Mouse (Mus musculus) neural tube, embryonic 13.5 days (tissue): ENCODE data around the gene Cygb. TPM values are rescaled to one million over a fixed set of nuclear protein-coding genes. Genes with fewer than 3 reads are reported as not detected.
A peak's percentile ranks its signal among the peaks of the same experiment; 100 is the strongest.

Experiments used
- ATAC-seq: fragments of 200-750 bp; cut with Nextera tagmentation; 2 replicates; pipeline ENCODE4 v1.8.0; 2017; ENCODE audit warnings: low read depth, mild to moderate bottlenecking, moderate TSS enrichment, moderate library complexity
- H3K27ac ChIP-seq: fragments of 300-500 bp; sonication (generic); replicated peaks from 2 replicates; pipeline ENCODE4 v1.5.1; 2015; ENCODE audit warnings: moderate library complexity, mild to moderate bottlenecking, inconsistent platforms
- H3K27me3 ChIP-seq: fragments of 300-500 bp; sonication (generic); 2 replicates; pipeline ENCODE4 v1.6.1; 2015; ENCODE audit warnings: mild to moderate bottlenecking, inconsistent platforms
- H3K36me3 ChIP-seq: fragments of 300-500 bp; sonication (generic); 2 replicates; pipeline ENCODE4 v1.6.1; 2015; ENCODE audit warnings: mild to moderate bottlenecking, inconsistent platforms
- H3K4me1 ChIP-seq: fragments of 300-500 bp; sonication (generic); replicated peaks from 2 replicates; pipeline ENCODE4 v1.6.1; 2015; ENCODE audit warnings: inconsistent platforms
- H3K4me2 ChIP-seq: fragments of 300-500 bp; sonication (generic); 2 replicates; pipeline ENCODE4 v1.6.1; 2015; ENCODE audit warnings: inconsistent platforms, mild to moderate bottlenecking, moderate library complexity
- H3K4me3 ChIP-seq: fragments of 300-500 bp; sonication (generic); 2 replicates; pipeline ENCODE4 v1.5.1; 2015; ENCODE audit warnings: mild to moderate bottlenecking, inconsistent platforms
- H3K9ac ChIP-seq: fragments of 300-500 bp; sonication (generic); 2 replicates; pipeline ENCODE4 v1.6.1; 2015; ENCODE audit warnings: moderate library complexity, mild to moderate bottlenecking, inconsistent platforms
- H3K9me3 ChIP-seq: fragments of 300-500 bp; sonication (generic); 2 replicates; pipeline ENCODE4 v1.6.1; 2016; ENCODE audit warnings: inconsistent platforms
- WGBS: fragments of 180-500 bp; shearing (Covaris S2); methylation state at CpG from one replicate; pipeline ENCODE4 v1.1.7; 2015; 5-methylcytosine and 5-hydroxymethylcytosine counted together
- polyA plus RNA-seq: library from polyadenylated mRNA; unstranded; fragments of >200 nt; fragmentation: Nextera tagmentation; extraction: Ambion mirVana; gene quantifications from 2 replicates; pipeline ENCODE4 v1.2.1, GENCODE M21; 2015

The Cygb gene
- polyA plus RNA-seq, 1 experiment from 2014 or later: 17.2 TPM

DNA sequence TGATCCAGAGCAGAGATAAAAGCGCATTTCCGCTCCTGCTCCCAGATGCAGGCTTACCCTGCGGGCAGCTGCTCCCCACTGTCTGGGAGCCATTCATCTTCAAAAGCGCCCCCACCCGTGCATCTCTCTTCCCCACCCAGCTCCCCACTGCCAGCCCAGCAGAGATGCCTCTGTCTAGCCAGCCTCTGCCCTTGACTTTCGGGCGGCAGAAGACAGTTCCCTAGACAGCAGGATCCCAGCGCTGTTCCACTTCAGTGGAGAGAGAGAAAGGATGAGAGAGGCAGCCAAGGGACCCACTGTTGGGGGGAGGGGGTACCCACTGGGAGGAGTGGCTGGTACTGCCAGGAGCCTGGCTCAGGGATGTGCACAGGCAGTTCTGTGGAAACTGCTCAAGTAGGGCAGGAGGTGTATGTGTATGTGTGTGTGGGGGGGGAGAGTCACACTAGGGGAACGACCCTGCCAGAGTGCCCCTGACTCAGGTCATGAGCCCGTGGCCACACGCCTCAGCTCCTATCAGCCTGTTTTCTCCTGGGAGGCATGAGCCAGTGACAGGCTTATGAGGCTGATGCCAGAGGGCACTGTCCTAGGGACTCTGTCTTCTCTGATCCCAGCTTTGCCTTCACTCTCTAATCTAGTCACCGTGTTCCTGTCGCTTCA is 7.3 kb upstream of the Cygb start:
- no peaks in the 10 kb centered on the region for H3K9me3 ChIP-seq
- peak overlapping the region; percentile 61 for H3K9ac ChIP-seq
- peak; percentile 76 for ATAC-seq
- 12% methylated on average over 13 of the region's 13 CpGs for WGBS
- H3K27ac ChIP-seq: peak overlapping the region; percentile 96
- H3K4me3 ChIP-seq: no peak overlapping the region
- H3K4me1 ChIP-seq: peaks cover 79% of the 10 kb centered on the region
- peak overlapping the region; percentile 27 for H3K4me2 ChIP-seq
- H3K27me3 ChIP-seq: no peaks in the 10 kb centered on the region; the same call in 1 of the 2 replicates
- H3K36me3 ChIP-seq: no peaks in the 10 kb centered on the region

DNA sequence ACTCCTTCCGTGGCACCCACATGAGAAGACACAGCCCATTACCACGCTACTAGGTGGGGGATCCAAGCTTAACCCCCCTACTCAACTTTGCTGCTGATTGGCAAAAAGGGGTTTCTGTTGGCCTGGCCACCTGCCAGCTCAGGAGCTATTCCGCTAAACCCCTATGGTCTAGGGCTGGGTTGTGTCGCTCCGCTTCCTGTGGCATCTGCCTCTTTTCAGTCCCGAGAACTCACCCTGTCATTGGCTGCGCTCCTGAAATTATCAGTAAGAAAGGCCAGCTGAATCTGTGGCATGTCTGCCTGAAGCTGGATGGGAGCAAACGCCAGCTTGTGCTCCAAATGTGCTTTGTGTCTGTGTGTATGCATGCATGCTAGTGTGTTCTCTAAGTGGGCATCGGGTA is 6.1 kb upstream of the Cygb start:
- Histone ChIP-seq H3K4me2 (no peak overlapping the region; the same call in 1 of the 2 replicates), H3K27me3 (peaks cover 3% of the 10 kb centered on the region), H3K9me3 (no peaks in the 10 kb centered on the region), H3K9ac (peak overlapping the region; percentile 61; the same call in 1 of the 2 replicates), H3K27ac (peak overlapping the region; percentile 96), H3K4me3 (no peak overlapping the region), H3K36me3 (no peaks in the 10 kb centered on the region), H3K4me1 (peaks cover 83% of the 10 kb centered on the region)
- ATAC-seq: no peak
- WGBS: 47% methylated on average over 9 of the region's 9 CpGs

DNA sequence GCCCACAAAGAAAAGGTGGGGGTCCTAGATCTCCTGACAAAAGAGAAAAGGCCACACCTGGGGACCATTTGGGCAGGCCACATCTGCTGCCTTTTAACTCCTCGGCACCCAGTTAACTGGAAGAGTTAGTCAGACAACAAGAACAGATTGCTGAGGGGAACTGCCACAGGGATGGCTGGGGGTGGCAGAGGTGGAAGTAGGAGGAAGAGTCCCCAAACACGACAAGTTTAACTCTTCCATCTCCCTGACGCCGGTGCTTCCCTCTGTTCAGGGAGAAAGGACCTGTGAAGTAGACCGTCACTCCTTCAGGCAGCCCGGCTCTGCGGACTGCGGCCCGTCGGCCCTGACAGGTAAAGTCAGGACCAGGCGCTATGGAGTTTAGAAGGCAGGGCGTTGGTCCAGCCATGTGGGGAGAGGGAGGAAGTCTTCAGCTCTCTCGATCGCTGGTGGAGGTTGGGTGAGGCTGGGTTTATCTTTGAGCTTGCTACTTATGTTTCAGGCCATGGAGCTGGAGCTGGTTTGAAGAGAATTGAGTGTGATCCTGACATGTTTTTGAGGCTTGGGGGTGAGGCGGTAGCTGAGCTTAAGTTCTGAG is 5.0 kb upstream of the Cygb start:
- H3K4me3 ChIP-seq: no peak overlapping the region
- H3K4me2 ChIP-seq: no peak overlapping the region
- H3K27me3 ChIP-seq: peaks cover 13% of the 10 kb centered on the region
- H3K4me1 ChIP-seq: peaks cover 83% of the 10 kb centered on the region
- no peaks in the 10 kb centered on the region for H3K9me3 ChIP-seq
- no peaks in the 10 kb centered on the region for H3K36me3 ChIP-seq
- H3K27ac ChIP-seq: peak overlapping the region; percentile 96
- ATAC-seq: no peak
- H3K9ac ChIP-seq: no peak overlapping the region
- 80% methylated on average over 15 of the region's 15 CpGs for whole genome bisulfite sequencing

DNA sequence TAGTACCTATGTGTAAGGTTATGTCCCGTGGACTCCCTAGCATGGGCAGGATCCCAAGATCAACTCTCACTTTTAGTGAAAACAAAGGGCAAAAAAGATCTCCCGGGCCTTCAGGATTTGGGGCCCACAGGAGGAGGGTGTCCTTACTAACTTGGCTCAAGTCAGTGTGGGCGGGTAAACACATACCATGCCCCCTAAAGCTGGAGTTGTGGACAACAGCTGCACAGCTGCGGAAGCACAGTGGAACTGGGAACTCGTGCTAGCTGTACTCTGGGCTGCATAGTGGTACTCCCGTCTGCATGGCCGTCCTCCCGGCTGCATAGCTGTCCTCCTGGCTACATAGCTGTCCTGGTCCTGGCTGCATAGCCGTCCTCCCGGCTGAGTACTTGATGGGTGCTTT is 4.1 kb upstream of the Cygb start:
- Histone ChIP-seq H3K36me3 (no peaks in the 10 kb centered on the region), H3K27ac (peak overlapping the region; percentile 93), H3K27me3 (peaks cover 15% of the 10 kb centered on the region), H3K4me2 (peak overlapping the region; percentile 59; the same call in 1 of the 2 replicates), H3K4me3 (no peak overlapping the region), H3K4me1 (peaks cover 82% of the 10 kb centered on the region), H3K9me3 (no peaks in the 10 kb centered on the region), H3K9ac (no peak overlapping the region)
- ATAC-seq: no peak
- 63% methylated on average over 10 of the region's 10 CpGs for WGBS

DNA sequence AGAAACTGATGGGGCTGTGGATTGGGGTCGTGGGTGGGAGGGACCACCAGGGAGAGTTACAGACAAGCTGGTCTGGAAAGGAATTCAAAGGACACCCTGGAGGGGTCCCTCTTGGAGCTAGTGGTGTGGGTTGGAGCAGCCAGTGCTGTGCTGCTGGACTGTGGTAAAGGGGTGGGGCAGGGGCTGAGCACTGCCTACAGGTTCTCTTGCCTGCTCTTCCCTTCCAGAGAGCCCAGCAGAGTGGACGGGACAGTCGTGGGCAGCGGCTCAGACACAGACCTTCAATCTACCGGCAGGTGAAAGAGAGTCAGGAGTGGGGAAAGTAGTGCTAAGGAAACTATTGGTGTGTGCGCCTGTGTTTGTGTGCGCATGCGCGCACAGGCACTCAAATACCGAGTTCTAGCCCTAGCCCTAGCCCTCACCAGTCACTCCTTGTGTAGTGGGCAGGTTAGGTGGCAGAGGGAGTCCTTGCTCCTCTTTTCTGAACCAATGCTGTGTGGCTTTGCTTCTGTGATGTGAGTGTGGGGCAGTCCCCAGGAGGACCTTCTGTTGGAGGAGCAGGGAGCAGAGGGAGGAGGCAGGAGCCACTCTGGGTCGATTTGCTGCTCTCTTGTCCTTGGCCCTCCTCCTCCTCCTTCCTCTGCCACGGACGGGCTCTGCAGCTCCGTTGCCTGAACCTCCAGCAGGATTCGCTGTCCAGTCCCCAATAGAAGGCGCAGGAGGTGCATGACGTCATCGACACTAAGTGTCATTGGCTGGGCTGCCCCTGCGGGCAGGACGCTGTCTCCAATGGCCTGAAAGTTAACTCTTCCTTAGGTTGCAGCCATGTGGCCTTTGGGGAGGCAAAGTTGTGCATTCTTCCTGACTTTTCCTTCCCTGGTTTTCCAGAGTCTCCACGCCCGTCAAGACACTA is 3.5 kb upstream of the Cygb start:
- peak overlapping the region; percentile 64 for H3K9ac ChIP-seq
- no peaks in the 10 kb centered on the region for H3K36me3 ChIP-seq
- peaks cover 20% of the 10 kb centered on the region for H3K27me3 ChIP-seq
- peak overlapping the region; percentile 59 for H3K4me2 ChIP-seq
- peak overlapping the region; percentile 93 for H3K27ac ChIP-seq
- 12% methylated on average over 22 of the region's 22 CpGs for WGBS
- peaks cover 82% of the 10 kb centered on the region for H3K4me1 ChIP-seq
- peak; percentile 68 for ATAC-seq
- peak overlapping the region; percentile 35 for H3K4me3 ChIP-seq
- no peaks in the 10 kb centered on the region for H3K9me3 ChIP-seq

DNA sequence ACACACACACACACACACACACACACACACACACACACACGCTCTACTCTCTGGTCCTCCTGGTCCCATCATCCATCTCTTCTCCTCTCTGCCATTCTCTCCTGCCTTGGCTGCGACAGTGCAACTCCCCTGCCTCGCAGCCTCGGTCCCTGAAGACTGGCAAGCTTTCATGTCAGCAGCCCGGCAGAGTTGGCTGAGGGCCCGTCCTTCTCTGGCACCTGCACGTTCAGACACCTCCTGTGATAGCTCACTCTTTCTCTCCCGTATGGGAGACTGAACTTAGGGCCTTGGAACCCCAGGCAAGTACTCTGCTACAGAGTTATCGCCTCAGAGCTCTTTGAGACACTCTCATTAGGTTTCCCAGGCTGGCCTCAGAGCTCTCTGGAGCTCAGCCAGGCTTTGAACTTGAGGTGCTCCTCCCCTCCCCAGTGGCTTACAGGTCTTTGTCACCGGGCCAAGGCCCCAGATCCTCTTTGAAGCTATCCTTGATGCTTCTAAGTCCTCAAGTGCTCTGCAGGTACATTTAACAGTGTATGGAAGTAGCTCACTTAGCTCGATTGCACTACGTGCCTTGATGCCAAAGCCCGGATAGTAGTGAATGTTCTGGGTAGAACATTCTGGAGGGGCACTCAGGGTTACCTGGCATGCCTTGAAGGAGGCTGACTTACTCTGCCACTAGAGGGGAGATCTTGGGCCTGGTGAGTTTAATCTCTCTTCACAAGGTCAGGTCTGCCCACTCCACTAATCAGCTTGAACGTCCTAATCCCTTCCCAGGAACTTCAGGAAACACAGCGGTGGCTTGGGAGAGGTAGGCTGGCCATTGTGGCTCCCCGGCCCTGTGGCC is 2.5 kb upstream of the Cygb start:
- Histone ChIP-seq H3K4me2 (no peak overlapping the region; the same call in 1 of the 2 replicates), H3K36me3 (no peaks in the 10 kb centered on the region), H3K4me1 (peaks cover 82% of the 10 kb centered on the region), H3K9ac (peak overlapping the region; percentile 64; the same call in 1 of the 2 replicates), H3K4me3 (no peak overlapping the region), H3K9me3 (no peaks in the 10 kb centered on the region), H3K27ac (peak overlapping the region; percentile 93; the same call in 1 of the 2 replicates), H3K27me3 (peaks cover 30% of the 10 kb centered on the region)
- 71% methylated on average over 16 of the region's 16 CpGs for WGBS
- no peak for ATAC-seq

DNA sequence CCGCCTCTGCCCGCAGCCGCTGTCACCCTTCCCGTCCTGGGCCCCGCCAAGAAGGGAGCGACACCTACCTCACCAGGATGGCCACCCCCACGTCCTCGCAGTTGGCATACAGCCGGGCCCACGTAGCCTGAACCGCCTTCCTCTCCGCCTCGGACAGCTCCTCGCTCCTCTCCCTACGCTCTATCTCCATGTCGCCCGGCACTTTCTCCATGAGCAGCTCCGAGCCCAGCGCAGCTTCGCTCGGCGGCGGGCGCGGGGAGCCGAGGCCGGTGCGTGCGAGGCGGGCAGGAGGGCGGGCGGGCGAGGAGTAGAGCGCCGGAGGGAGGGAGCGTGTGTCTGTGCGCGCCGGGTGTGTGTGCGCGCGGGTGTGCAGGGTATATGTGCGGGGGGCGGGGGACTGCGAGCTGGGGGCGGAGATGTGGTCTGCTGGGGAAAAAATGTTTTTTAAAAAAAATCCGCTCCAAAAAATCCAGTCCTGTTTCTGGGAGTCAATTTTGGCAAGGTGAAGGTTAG is 348 bp downstream of the Cygb start:
- peaks cover 69% of the 10 kb centered on the region for H3K4me1 ChIP-seq
- WGBS: 1% methylated on average over 46 of the region's 47 CpGs
- H3K9ac ChIP-seq: peak overlapping the region; percentile 79
- peak overlapping the region; percentile 56; the same call in 1 of the 2 replicates for H3K27ac ChIP-seq
- peak; percentile 33; the same call in 1 of the 2 replicates for ATAC-seq
- H3K9me3 ChIP-seq: no peaks in the 10 kb centered on the region
- H3K4me2 ChIP-seq: peak overlapping the region; percentile 69
- H3K36me3 ChIP-seq: 0 out of 2 replicates have a peak, but pooled peaks cover 5% of the 10 kb centered on the region
- peaks cover 45% of the 10 kb centered on the region for H3K27me3 ChIP-seq
- H3K4me3 ChIP-seq: peak overlapping the region; percentile 51

DNA sequence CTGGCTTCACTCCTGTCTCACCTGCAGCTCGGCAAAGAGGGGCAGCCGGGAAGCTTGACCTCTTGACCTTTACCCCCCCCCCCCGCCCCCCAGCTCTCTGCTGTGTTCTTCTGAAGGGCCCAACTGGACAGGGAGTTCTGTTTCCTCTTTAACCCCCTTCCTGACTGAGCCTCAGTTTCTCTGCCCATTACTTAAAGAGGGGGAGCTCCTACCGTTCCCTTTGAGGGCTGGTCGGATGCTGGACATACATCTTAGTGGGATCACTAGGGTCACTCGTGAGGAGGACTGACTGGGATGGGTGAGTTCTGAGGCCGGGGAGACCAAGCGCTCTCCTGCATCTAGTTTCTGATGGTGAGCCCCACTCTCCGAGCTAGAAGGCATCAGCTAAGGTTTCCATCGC is 879 bp downstream of the Cygb start, which contains the start of gene Prcd:
Gene Prcd, plus strand, starts transcription at position 301 of the 400 bp plus-strand sequence.
- no peak for ATAC-seq
- peaks cover 70% of the 10 kb centered on the region for H3K4me1 ChIP-seq
- no peaks in the 10 kb centered on the region for H3K9me3 ChIP-seq
- H3K27ac ChIP-seq: peak within 1 kb of the TSS; percentile 56; the same call in 1 of the 2 replicates
- H3K4me2 ChIP-seq: peak within 1 kb of the TSS; percentile 69
- H3K27me3 ChIP-seq: peaks cover 45% of the 10 kb centered on the region
- H3K36me3 ChIP-seq: 0 out of 2 replicates have a peak, but pooled peaks cover 8% of the 10 kb centered on the region
- WGBS: 12% methylated on average over 10 of the region's 10 CpGs
- peak within 1 kb of the TSS; percentile 79 for H3K9ac ChIP-seq
- peak within 1 kb of the TSS; percentile 51 for H3K4me3 ChIP-seq

DNA sequence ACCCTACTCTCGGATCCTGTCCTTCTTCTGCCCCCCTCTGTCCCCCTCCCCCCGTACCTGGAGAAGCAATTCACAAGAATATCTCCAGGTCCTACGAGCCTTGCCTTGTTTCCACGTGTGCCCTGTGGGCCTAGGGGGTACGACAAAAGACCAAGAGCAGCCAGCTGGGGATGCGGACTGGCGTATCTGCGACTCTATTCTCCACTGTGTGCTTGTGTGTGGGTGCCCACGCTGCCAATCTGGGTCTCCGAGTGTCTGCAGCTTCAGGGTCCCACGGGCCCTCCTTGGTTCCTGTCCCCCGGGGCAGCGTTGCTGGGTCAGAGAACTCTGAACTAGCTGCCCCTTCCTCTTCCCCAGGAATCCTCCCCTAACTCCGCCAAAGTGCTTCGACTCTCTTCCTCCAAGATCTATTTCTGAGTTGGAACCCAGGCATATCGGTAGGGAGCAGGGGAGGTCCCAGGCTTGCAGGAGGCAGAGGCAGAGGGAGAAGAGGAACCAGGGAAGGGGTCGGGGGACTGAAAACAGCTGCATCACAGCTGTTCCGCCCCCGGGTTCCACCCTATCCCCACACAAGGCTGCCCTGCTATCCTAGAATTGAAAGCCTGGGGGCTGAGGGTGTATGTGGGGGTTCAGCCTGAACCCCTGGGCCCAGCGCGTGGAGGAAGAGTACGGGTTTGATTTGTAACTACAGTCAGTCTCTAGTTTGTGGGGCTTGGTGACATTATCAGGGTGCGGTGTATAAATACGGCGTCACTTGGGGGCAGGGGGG is 1.6 kb downstream of the Cygb start:
- WGBS: 58% methylated on average over 25 of the region's 25 CpGs
- peak overlapping the region; percentile 51 for H3K4me3 ChIP-seq
- no peak for ATAC-seq
- H3K27me3 ChIP-seq: peaks cover 45% of the 10 kb centered on the region
- H3K9me3 ChIP-seq: no peaks in the 10 kb centered on the region
- peak overlapping the region; percentile 69 for H3K4me2 ChIP-seq
- H3K4me1 ChIP-seq: peaks cover 67% of the 10 kb centered on the region
- H3K27ac ChIP-seq: no peak overlapping the region
- peak overlapping the region; percentile 79 for H3K9ac ChIP-seq
- H3K36me3 ChIP-seq: 0 out of 2 replicates have a peak, but pooled peaks cover 8% of the 10 kb centered on the region

DNA sequence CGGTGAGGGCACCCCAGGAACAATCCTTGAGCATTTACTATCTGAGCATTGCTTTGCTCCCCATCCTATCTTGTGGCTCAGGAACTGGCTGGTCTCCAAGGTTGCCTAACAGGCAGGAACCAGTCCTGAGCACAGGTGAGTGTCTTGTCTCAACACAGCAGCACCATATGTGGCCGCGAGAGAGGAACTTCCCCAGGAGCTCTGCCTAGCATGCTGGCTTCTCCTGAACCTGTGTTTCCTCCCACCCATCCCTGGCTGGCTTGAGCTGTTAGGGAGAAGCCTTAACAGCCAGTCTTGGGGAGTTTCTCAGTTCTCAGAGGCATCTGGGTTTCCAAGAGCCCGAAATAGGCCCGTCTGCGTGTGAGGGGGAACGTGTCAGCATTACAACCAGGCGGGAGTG is 2.8 kb downstream of the Cygb start:
- Histone ChIP-seq H3K27me3 (peaks cover 50% of the 10 kb centered on the region), H3K9ac (peak overlapping the region; percentile 79; the same call in 1 of the 2 replicates), H3K4me2 (peak overlapping the region; percentile 69; the same call in 1 of the 2 replicates), H3K4me1 (peaks cover 59% of the 10 kb centered on the region), H3K27ac (no peak overlapping the region), H3K36me3 (0 out of 2 replicates have a peak, but pooled peaks cover 8% of the 10 kb centered on the region), H3K4me3 (no peak overlapping the region), H3K9me3 (no peaks in the 10 kb centered on the region)
- 84% methylated on average over 8 of the region's 8 CpGs for WGBS
- no peak for ATAC-seq
